Mouse (Mus musculus): ENCODE measurements around the gene Auts2. TPM values are rescaled to one million over a fixed set of nuclear protein-coding genes. Genes with fewer than 3 reads are reported as not detected.

Auts2 gene
- polyA plus RNA-seq, 1 experiment from 2014 or later, result 82.5 TPM

DNA sequence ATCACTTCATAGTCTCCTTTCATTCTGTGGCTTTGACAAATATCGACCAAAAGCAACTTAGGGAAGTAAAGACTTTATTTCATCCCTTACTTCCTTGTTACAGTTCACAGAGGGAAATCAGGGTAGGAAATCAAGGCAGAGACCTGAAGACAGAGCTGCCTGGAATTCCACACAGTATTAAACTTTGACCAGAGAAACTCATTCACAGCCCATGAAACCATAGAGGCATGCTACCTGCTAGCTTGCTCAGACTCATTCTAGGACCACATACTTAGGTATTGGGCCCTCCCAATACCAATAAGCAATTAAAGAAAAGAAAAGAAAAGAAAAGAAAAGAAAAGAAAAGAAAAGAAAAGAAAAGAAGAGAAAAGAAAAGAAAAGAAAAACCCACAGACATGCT is 38.3 kb downstream of the Auts2 start:
- Histone ChIP-seq H3K4me3 (ENCODE audit: low read depth, low read length) (no peak overlapping the region), H3K4me2 (ENCODE audit: low read depth, low read length) (no peak overlapping the region), H3K36me3 (ENCODE audit: control insufficient read depth, insufficient read depth, low read length) (no peaks in the 10 kb centered on the region), H3K27ac (ENCODE audit: low read depth, low read length) (no peak overlapping the region), H3K9ac (replicated peaks; ENCODE audit: low read depth, low read length) (no peak overlapping the region), H3K27me3 (ENCODE audit: control insufficient read depth, insufficient read depth, low read length) (no peaks in the 10 kb centered on the region), H3K9me3 (ENCODE audit: control insufficient read depth, low read length) (no peaks in the 10 kb centered on the region), H3K4me1 (ENCODE audit: control insufficient read depth, insufficient read depth, low read length) (peaks cover 17% of the 10 kb centered on the region)
- WGBS, result 98% methylated on average over 1 of the region's 1 CpGs
- no peak for ATAC-seq (ENCODE audit: low read depth)

DNA sequence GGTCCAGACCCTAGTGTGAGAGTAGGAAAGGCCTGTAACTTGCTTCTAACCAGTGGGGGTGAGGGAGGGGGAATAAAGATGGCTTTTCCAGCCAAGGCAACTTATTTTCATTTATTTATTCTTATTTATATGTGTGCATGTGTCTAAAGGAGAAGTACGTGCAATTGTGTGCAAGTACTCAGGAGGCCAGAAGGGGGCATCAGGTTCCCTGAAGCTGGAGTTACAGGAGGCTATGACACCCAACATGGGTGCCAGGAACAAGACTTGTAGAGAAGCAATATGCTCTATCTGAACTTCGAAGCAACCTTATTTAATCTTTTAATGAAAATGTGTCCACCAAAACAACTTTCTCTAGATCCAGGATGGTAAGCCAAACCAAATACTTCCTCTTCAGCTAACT is 39.7 kb downstream of the Auts2 start:
- no peak for ATAC-seq (ENCODE audit: low read depth)
- WGBS, result 97% methylated on average over 2 of the region's 2 CpGs
- peaks cover 10% of the 10 kb centered on the region for H3K4me1 ChIP-seq (ENCODE audit: control insufficient read depth, insufficient read depth, low read length)
- H3K4me3 ChIP-seq (ENCODE audit: low read depth, low read length), result no peak overlapping the region
- no peak overlapping the region for H3K4me2 ChIP-seq (ENCODE audit: low read depth, low read length)
- H3K27ac ChIP-seq (ENCODE audit: low read depth, low read length), result no peak overlapping the region
- H3K36me3 ChIP-seq (ENCODE audit: control insufficient read depth, insufficient read depth, low read length), result no peaks in the 10 kb centered on the region
- H3K9me3 ChIP-seq (ENCODE audit: control insufficient read depth, low read length), result no peaks in the 10 kb centered on the region
- H3K27me3 ChIP-seq (ENCODE audit: control insufficient read depth, insufficient read depth, low read length), result no peaks in the 10 kb centered on the region
- no peak overlapping the region for H3K9ac ChIP-seq (replicated peaks; ENCODE audit: low read depth, low read length)

- no peak for ATAC-seq (ENCODE audit: low read depth)
- Histone ChIP-seq H3K4me2 (ENCODE audit: low read depth, low read length) (no peak overlapping the region), H3K4me3 (ENCODE audit: low read depth, low read length) (no peak overlapping the region), H3K36me3 (ENCODE audit: control insufficient read depth, insufficient read depth, low read length) (no peaks in the 10 kb centered on the region), H3K9me3 (ENCODE audit: control insufficient read depth, low read length) (no peaks in the 10 kb centered on the region), H3K4me1 (ENCODE audit: control insufficient read depth, insufficient read depth, low read length) (peaks cover 10% of the 10 kb centered on the region), H3K27ac (ENCODE audit: low read depth, low read length) (no peak overlapping the region), H3K27me3 (ENCODE audit: control insufficient read depth, insufficient read depth, low read length) (no peaks in the 10 kb centered on the region), H3K9ac (replicated peaks; ENCODE audit: low read depth, low read length) (no peak overlapping the region)
- 25% methylated on average over 5 of the region's 5 CpGs for WGBS
Observed at GRCm38 (mm10) chr5:132502036-132502435, 41.1 kb downstream of the Auts2 start.

- 3% methylated on average over 3 of the region's 3 CpGs for WGBS
- H3K9ac ChIP-seq (replicated peaks; ENCODE audit: low read depth, low read length), result no peak overlapping the region
- no peak for ATAC-seq (ENCODE audit: low read depth)
- no peak overlapping the region for H3K4me3 ChIP-seq (ENCODE audit: low read depth, low read length)
- H3K27me3 ChIP-seq (ENCODE audit: control insufficient read depth, insufficient read depth, low read length), result no peaks in the 10 kb centered on the region
- no peaks in the 10 kb centered on the region for H3K36me3 ChIP-seq (ENCODE audit: control insufficient read depth, insufficient read depth, low read length)
- no peak overlapping the region for H3K27ac ChIP-seq (ENCODE audit: low read depth, low read length)
- H3K4me2 ChIP-seq (ENCODE audit: low read depth, low read length), result no peak overlapping the region
- H3K9me3 ChIP-seq (ENCODE audit: control insufficient read depth, low read length), result no peaks in the 10 kb centered on the region
- peaks cover 10% of the 10 kb centered on the region for H3K4me1 ChIP-seq (ENCODE audit: control insufficient read depth, insufficient read depth, low read length)
Observed at GRCm38 (mm10) chr5:132500817-132501231, 42.3 kb downstream of the Auts2 start.

GRCm38 (mm10) chr5:132498896-132499295 is 44.2 kb downstream of the Auts2 start:
- whole genome bisulfite sequencing, result 73% methylated on average over 2 of the region's 2 CpGs
- peaks cover 10% of the 10 kb centered on the region for H3K4me1 ChIP-seq (ENCODE audit: control insufficient read depth, insufficient read depth, low read length)
- no peak overlapping the region for H3K4me2 ChIP-seq (ENCODE audit: low read depth, low read length)
- no peak overlapping the region for H3K9ac ChIP-seq (replicated peaks; ENCODE audit: low read depth, low read length)
- no peak for ATAC-seq (ENCODE audit: low read depth)
- no peak overlapping the region for H3K4me3 ChIP-seq (ENCODE audit: low read depth, low read length)
- no peaks in the 10 kb centered on the region for H3K36me3 ChIP-seq (ENCODE audit: control insufficient read depth, insufficient read depth, low read length)
- no peaks in the 10 kb centered on the region for H3K27me3 ChIP-seq (ENCODE audit: control insufficient read depth, insufficient read depth, low read length)
- no peaks in the 10 kb centered on the region for H3K9me3 ChIP-seq (ENCODE audit: control insufficient read depth, low read length)
- H3K27ac ChIP-seq (ENCODE audit: low read depth, low read length), result no peak overlapping the region

DNA sequence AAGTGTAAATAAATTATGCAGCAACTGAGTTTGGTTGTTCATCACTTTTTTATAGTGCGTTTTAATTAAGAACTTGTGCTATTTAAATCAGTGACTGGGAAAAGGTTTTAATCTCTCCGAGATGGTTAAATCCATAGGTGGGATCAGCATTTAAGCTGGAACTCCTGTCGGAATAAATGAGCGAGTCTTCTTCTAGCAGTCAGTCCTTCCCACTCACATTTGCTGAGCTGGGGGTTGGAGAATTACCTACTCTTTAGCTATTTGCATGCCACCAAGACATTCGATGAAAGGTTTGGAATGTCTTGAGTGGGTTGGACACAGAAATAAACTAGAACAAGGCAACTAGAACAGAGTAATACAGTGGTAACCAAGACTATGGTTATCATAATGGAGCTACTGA is 45.1 kb downstream of the Auts2 start:
- Histone ChIP-seq H3K27ac (ENCODE audit: low read depth, low read length) (no peak overlapping the region), H3K9ac (replicated peaks; ENCODE audit: low read depth, low read length) (no peak overlapping the region), H3K9me3 (ENCODE audit: control insufficient read depth, low read length) (no peaks in the 10 kb centered on the region), H3K4me1 (ENCODE audit: control insufficient read depth, insufficient read depth, low read length) (peaks cover 10% of the 10 kb centered on the region), H3K27me3 (ENCODE audit: control insufficient read depth, insufficient read depth, low read length) (no peaks in the 10 kb centered on the region), H3K4me2 (ENCODE audit: low read depth, low read length) (no peak overlapping the region), H3K36me3 (ENCODE audit: control insufficient read depth, insufficient read depth, low read length) (no peaks in the 10 kb centered on the region), H3K4me3 (ENCODE audit: low read depth, low read length) (no peak overlapping the region)
- ATAC-seq (ENCODE audit: low read depth), result no peak
- WGBS, result 87% methylated on average over 5 of the region's 5 CpGs

DNA sequence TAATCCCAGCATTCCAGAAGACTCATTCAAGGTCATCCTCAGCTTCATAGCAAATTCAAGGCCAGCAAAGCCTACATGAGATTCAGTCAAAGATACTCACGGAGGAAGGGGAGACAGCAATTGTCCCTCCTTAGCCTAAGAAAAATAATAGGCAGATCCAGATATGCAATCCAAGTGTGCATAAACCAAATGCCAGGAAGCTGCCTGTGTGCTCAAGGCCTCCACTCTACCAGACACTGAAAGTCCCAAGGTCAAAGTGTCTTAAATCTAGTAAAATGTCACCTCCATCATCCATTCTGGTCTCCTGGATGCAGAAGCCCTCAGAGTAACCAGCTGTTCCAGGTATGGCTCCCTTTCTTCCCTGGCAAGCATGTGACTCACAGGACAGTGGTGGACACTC is 50.4 kb downstream of the Auts2 start:
- 97% methylated on average over 1 of the region's 1 CpGs for WGBS
- Histone ChIP-seq H3K9ac (replicated peaks; ENCODE audit: low read depth, low read length) (no peak overlapping the region), H3K36me3 (ENCODE audit: control insufficient read depth, insufficient read depth, low read length) (no peaks in the 10 kb centered on the region), H3K27me3 (ENCODE audit: control insufficient read depth, insufficient read depth, low read length) (no peaks in the 10 kb centered on the region), H3K4me2 (ENCODE audit: low read depth, low read length) (no peak overlapping the region), H3K9me3 (ENCODE audit: control insufficient read depth, low read length) (no peaks in the 10 kb centered on the region), H3K27ac (ENCODE audit: low read depth, low read length) (no peak overlapping the region), H3K4me1 (ENCODE audit: control insufficient read depth, insufficient read depth, low read length) (0 out of 2 replicates have a peak, but pooled peaks cover 4% of the 10 kb centered on the region), H3K4me3 (ENCODE audit: low read depth, low read length) (no peak overlapping the region)
- ATAC-seq (ENCODE audit: low read depth), result no peak

- Histone ChIP-seq H3K9ac (replicated peaks; ENCODE audit: low read depth, low read length) (no peak overlapping the region), H3K9me3 (ENCODE audit: control insufficient read depth, low read length) (no peaks in the 10 kb centered on the region), H3K27ac (ENCODE audit: low read depth, low read length) (no peak overlapping the region), H3K4me1 (ENCODE audit: control insufficient read depth, insufficient read depth, low read length) (0 out of 2 replicates have a peak, but pooled peaks cover 4% of the 10 kb centered on the region), H3K4me3 (ENCODE audit: low read depth, low read length) (no peak overlapping the region), H3K27me3 (ENCODE audit: control insufficient read depth, insufficient read depth, low read length) (no peaks in the 10 kb centered on the region), H3K4me2 (ENCODE audit: low read depth, low read length) (no peak overlapping the region), H3K36me3 (ENCODE audit: control insufficient read depth, insufficient read depth, low read length) (no peaks in the 10 kb centered on the region)
- ATAC-seq (ENCODE audit: low read depth), result no peak
Observed at GRCm38 (mm10) chr5:132492040-132492439, 51.1 kb downstream of the Auts2 start.

- Histone ChIP-seq H3K27ac (ENCODE audit: low read depth, low read length) (no peak overlapping the region), H3K4me3 (ENCODE audit: low read depth, low read length) (no peak overlapping the region), H3K4me1 (ENCODE audit: control insufficient read depth, insufficient read depth, low read length) (0 out of 2 replicates have a peak, but pooled peaks cover 4% of the 10 kb centered on the region), H3K9me3 (ENCODE audit: control insufficient read depth, low read length) (no peaks in the 10 kb centered on the region), H3K27me3 (ENCODE audit: control insufficient read depth, insufficient read depth, low read length) (no peaks in the 10 kb centered on the region), H3K4me2 (ENCODE audit: low read depth, low read length) (no peak overlapping the region), H3K36me3 (ENCODE audit: control insufficient read depth, insufficient read depth, low read length) (no peaks in the 10 kb centered on the region), H3K9ac (replicated peaks; ENCODE audit: low read depth, low read length) (no peak overlapping the region)
- ATAC-seq (ENCODE audit: low read depth), result no peak
- WGBS, result 11% methylated on average over 4 of the region's 4 CpGs
Observed at GRCm38 (mm10) chr5:132491508-132491907, 51.6 kb downstream of the Auts2 start.

DNA sequence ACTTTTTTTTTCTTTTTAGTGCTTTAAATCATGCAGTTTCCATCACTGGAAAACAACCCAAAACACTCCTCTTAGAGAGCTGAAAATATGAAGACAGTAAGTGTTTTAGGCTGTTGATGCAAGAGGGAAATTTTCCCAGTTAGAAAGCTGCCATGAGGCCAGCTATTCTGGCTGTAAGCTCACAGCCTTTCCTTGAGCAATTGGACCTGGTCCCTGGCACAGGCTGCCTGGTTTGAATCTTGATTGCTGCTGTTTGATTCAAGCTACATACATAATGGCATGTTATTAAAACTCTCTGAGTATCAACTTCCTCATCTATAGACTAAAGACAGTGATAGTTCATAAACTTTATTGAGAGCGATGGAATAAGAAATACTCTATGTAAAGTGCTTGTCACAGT is 52.8 kb downstream of the Auts2 start:
- Histone ChIP-seq H3K4me2 (ENCODE audit: low read depth, low read length) (no peak overlapping the region), H3K27ac (ENCODE audit: low read depth, low read length) (no peak overlapping the region), H3K9ac (replicated peaks; ENCODE audit: low read depth, low read length) (no peak overlapping the region), H3K9me3 (ENCODE audit: control insufficient read depth, low read length) (no peaks in the 10 kb centered on the region), H3K4me3 (ENCODE audit: low read depth, low read length) (no peak overlapping the region), H3K27me3 (ENCODE audit: control insufficient read depth, insufficient read depth, low read length) (no peaks in the 10 kb centered on the region), H3K4me1 (ENCODE audit: control insufficient read depth, insufficient read depth, low read length) (0 out of 2 replicates have a peak, but pooled peaks cover 4% of the 10 kb centered on the region), H3K36me3 (ENCODE audit: control insufficient read depth, insufficient read depth, low read length) (no peaks in the 10 kb centered on the region)
- ATAC-seq (ENCODE audit: low read depth), result no peak
- WGBS, result 88% methylated on average over 1 of the region's 1 CpGs

Measured in neural tube, embryonic 14.5 days (tissue).